Mouse (Mus musculus) midbrain, postnatal 0 days (tissue): ENCODE results near the gene Rd3l. TPM values are rescaled to one million over a fixed set of nuclear protein-coding genes. Genes with fewer than 3 reads are reported as not detected.

Source experiments
- ATAC-seq: fragments of 200-750 bp; cut with Nextera tagmentation; 2 replicates; pipeline ENCODE4 v1.8.0; 2017; ENCODE audit warnings: moderate number of reproducible peaks, mild to moderate bottlenecking, moderate TSS enrichment, moderate library complexity; ENCODE audit not compliant: low FRiP score
- DNase-seq: peaks from one replicate; pipeline ENCODE4 v3.0.0-alpha.2; 2015; ENCODE audit warnings: low spot score
- H3K27ac ChIP-seq: fragments of 300-500 bp; sonication (generic); 2 replicates; pipeline ENCODE4 v1.5.1; 2014; ENCODE audit warnings: low read depth, mild to moderate bottlenecking, low read length, mixed read lengths
- H3K27me3 ChIP-seq: fragments of 300-500 bp; sonication (generic); 2 replicates; pipeline ENCODE4 v1.6.1; 2014; ENCODE audit warnings: low read length, control low read depth, mixed read lengths; ENCODE audit not compliant: insufficient read depth
- H3K36me3 ChIP-seq: fragments of 300-500 bp; sonication (generic); 2 replicates; pipeline ENCODE4 v1.6.1; 2014; ENCODE audit warnings: low read length, control low read depth, mixed read lengths; ENCODE audit not compliant: insufficient read depth
- H3K4me1 ChIP-seq: fragments of 300-500 bp; sonication (generic); 2 replicates; pipeline ENCODE4 v1.6.1; 2014; ENCODE audit warnings: mild to moderate bottlenecking, control low read depth, antibody characterized with exemption, low read length, mixed read lengths; ENCODE audit not compliant: insufficient read depth
- H3K4me2 ChIP-seq: fragments of 300-500 bp; sonication (generic); 2 replicates; pipeline ENCODE4 v1.6.1; 2014; ENCODE audit warnings: low read depth, mild to moderate bottlenecking, low read length, mixed read lengths; ENCODE audit not compliant: poor library complexity, severe bottlenecking
- H3K4me3 ChIP-seq: fragments of 300-500 bp; sonication (generic); 2 replicates; pipeline ENCODE4 v1.5.1; 2014; ENCODE audit warnings: low read depth, mild to moderate bottlenecking, low read length, moderate library complexity
- H3K9ac ChIP-seq: fragments of 300-500 bp; sonication (generic); replicated peaks from 2 replicates; pipeline ENCODE4 v1.6.1; 2014; ENCODE audit warnings: mild to moderate bottlenecking, low read length, moderate library complexity, mixed read lengths; ENCODE audit not compliant: poor library complexity, severe bottlenecking
- H3K9me3 ChIP-seq: fragments of 300-500 bp; sonication (generic); 2 replicates; pipeline ENCODE4 v1.6.1; 2016; ENCODE audit warnings: low read length, control low read depth
- CTCF ChIP-seq: IDR thresholded peaks from 2 replicates; pipeline ENCODE4 v1.5.1; 2016; ENCODE audit warnings: antibody characterized with exemption, mild to moderate bottlenecking
- WGBS: fragments of 180-500 bp; shearing (Covaris S2); extraction: QIAGEN DNeasy Blood & Tissue Kit; methylation state at CpG from one replicate; pipeline ENCODE4 v1.1.7; 2014; 5-methylcytosine and 5-hydroxymethylcytosine counted together
- polyA plus RNA-seq: library from polyadenylated mRNA; unstranded; fragments of >200 nt; fragmentation: Nextera tagmentation; extraction: Ambion mirVana; gene quantifications from 2 replicates; pipeline ENCODE4 v1.2.1, GENCODE M21; 2015
- total RNA-seq: library from RNA; depleted of rRNA; stranded (reverse); fragments of >200 nt; gene quantifications from 2 replicates; pipeline ENCODE4 v1.2.3, GENCODE M21; 2014; rRNA removed

Rd3l gene
- total RNA-seq: 0.38 TPM in 1 of 2 replicates, not detected in the other
- 0.34 TPM in 1 of 2 replicates, not detected in the other for polyA plus RNA-seq

DNA sequence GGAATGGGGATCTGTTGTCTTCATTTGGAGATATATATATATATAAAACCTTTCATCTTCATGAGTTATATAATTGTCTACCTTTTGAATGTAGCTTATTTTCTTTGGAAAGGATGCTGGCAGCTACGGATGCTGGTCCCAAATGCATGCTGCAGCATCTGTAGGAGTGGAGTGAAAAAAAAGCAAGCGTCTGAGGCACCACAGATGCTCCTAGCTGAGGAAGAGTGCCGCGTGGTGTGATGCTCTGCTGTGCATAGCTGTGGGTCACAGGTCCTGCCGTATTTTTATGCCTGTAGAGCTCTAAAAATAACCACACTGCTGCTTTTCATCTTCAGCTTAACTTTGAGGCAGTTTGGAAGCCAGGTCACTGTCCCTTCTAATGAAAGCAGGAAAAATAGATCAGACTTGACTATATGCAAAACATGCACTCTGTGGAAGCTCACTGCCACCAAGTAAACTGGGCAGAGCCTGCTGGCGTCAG, at the start of gene Rd3l:
TSS of gene Rd3l (minus strand) at position 431 of the 481 bp plus-strand sequence.
- no peak within 1 kb of the TSS for H3K27ac ChIP-seq
- H3K4me2 ChIP-seq: no peak within 1 kb of the TSS
- H3K4me3 ChIP-seq: no peak within 1 kb of the TSS
- no peaks in the 10 kb centered on the region for H3K4me1 ChIP-seq
- no peaks in the 10 kb centered on the region for H3K36me3 ChIP-seq
- DNase-seq (no peak), ATAC-seq (no peak)
- no peak for TF ChIP-seq CTCF
- no peak within 1 kb of the TSS for H3K9ac ChIP-seq
- no peaks in the 10 kb centered on the region for H3K27me3 ChIP-seq
- H3K9me3 ChIP-seq: no peaks in the 10 kb centered on the region
- 67% methylated on average over 6 of the region's 6 CpGs for WGBS

GRCm38 (mm10) chr12:112027408-112027807, 46.3 kb upstream of the Rd3l start:
- ATAC-seq (no peak), DNase-seq (no peak)
- Histone ChIP-seq H3K4me1 (no peaks in the 10 kb centered on the region), H3K36me3 (no peaks in the 10 kb centered on the region), H3K9me3 (no peaks in the 10 kb centered on the region), H3K27me3 (no peaks in the 10 kb centered on the region), H3K9ac (no peak overlapping the region), H3K27ac (no peak overlapping the region), H3K4me2 (no peak overlapping the region), H3K4me3 (no peak overlapping the region)
- no peak for TF ChIP-seq CTCF
- WGBS: 64% methylated on average over 4 of the region's 4 CpGs

- 84% methylated on average over 14 of the region's 14 CpGs for WGBS
These were observed 45.0 kb upstream of the Rd3l start for GRCm38 (mm10) chr12:112025907-112026645.

GRCm38 (mm10) chr12:112025457-112025856, 44.3 kb upstream of the Rd3l start:
- 0 out of 2 replicates have a peak, but pooled peaks cover 3% of the 10 kb centered on the region for H3K9me3 ChIP-seq
- no peak overlapping the region for H3K9ac ChIP-seq
- TF ChIP-seq CTCF: no peak
- no peaks in the 10 kb centered on the region for H3K4me1 ChIP-seq
- no peaks in the 10 kb centered on the region for H3K36me3 ChIP-seq
- H3K27me3 ChIP-seq: no peaks in the 10 kb centered on the region
- WGBS: 90% methylated on average over 13 of the region's 13 CpGs
- H3K4me3 ChIP-seq: no peak overlapping the region
- no peak overlapping the region for H3K4me2 ChIP-seq
- DNase-seq (no peak), ATAC-seq (no peak)
- no peak overlapping the region for H3K27ac ChIP-seq

More at GRCm38 (mm10) chr12:112025907-112026645, 45.0 kb upstream of the Rd3l start:
- no peak for ATAC-seq
- H3K27me3 ChIP-seq: no peaks in the 10 kb centered on the region
- H3K36me3 ChIP-seq: no peaks in the 10 kb centered on the region
- 0 out of 2 replicates have a peak, but pooled peaks cover 3% of the 10 kb centered on the region for H3K9me3 ChIP-seq
- TF ChIP-seq CTCF: no peak
- no peak overlapping the region for H3K4me2 ChIP-seq
- H3K4me1 ChIP-seq: no peaks in the 10 kb centered on the region
- H3K9ac ChIP-seq: no peak overlapping the region
- DNase-seq: no peak
- H3K27ac ChIP-seq: no peak overlapping the region
- H3K4me3 ChIP-seq: no peak overlapping the region

DNA sequence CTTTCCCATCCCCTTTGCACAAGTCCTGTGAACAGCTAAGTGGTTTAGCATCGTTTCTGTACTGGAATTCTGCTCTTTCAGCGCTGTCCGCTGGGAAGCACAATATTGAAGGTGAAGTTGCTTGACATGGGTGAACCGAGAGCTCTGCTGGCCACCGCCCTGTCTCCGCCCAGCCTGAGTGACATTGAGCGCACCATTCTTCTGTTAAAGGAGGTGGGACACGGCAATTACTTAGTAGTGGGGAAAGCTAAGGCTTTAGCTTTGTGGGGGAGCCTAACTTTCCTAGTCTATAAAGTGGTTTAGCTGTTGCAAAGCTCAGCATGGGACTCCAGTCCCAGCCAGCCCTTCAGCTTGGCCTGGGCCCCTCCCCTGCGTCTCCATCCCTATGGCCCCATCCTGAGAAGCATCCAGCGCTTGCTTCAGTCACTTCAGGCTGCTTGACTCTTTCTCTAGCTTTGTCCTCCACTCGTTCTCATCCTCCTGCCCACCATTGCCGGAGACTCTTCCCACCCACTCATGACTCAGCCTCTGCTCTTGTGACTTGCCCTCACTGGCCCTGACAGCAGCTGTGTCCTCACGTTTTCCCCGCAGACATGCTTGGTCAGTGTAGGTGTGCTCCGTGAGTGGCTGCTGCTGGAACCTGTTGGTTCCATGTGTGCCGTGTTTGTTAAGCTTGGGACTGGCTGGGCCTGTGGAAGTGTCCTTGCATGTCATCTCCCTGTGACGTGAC, 43.6 kb upstream of the Rd3l start:
- ATAC-seq (no peak), DNase-seq (no peak)
- Histone ChIP-seq H3K4me1 (no peaks in the 10 kb centered on the region), H3K4me3 (no peak overlapping the region), H3K4me2 (no peak overlapping the region), H3K9me3 (0 out of 2 replicates have a peak, but pooled peaks cover 3% of the 10 kb centered on the region), H3K36me3 (no peaks in the 10 kb centered on the region), H3K27me3 (no peaks in the 10 kb centered on the region), H3K9ac (no peak overlapping the region), H3K27ac (no peak overlapping the region)
- WGBS: 77% methylated on average over 17 of the region's 17 CpGs
- TF ChIP-seq CTCF: no peak

DNA sequence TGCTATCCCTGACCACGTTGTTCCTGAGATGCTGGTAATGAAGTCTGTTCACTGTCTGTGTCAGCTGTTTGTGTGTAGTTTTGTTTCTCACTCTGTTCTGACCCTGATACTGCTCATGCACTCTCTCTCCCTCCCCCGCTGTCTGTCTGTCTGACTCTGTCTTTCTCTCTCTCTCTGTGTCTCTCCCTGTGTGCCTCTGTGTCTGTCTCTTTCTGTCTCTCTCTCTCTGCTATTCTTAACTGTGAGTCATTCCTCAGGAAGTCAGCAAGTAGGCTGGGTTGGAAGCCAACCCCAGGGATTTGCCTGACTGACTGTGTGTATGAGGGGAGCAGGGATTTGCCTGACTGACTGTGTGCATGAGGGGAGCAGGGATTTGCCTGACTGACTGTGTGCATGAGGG, 42.2 kb upstream of the Rd3l start:
- ATAC-seq: no peak

More for the DNA sequence above, 42.2 kb upstream of the Rd3l start:
- TF ChIP-seq CTCF: no peak
- Histone ChIP-seq H3K9ac (no peak overlapping the region), H3K4me1 (no peaks in the 10 kb centered on the region), H3K27ac (no peak overlapping the region), H3K27me3 (no peaks in the 10 kb centered on the region), H3K4me3 (no peak overlapping the region), H3K36me3 (no peaks in the 10 kb centered on the region), H3K9me3 (0 out of 2 replicates have a peak, but pooled peaks cover 3% of the 10 kb centered on the region), H3K4me2 (no peak overlapping the region)
- 86% methylated on average over 2 of the region's 2 CpGs for WGBS
- no peak for DNase-seq
